ENCODE assay signal across 8 mouse cellular contexts in the genomic region with DNA sequence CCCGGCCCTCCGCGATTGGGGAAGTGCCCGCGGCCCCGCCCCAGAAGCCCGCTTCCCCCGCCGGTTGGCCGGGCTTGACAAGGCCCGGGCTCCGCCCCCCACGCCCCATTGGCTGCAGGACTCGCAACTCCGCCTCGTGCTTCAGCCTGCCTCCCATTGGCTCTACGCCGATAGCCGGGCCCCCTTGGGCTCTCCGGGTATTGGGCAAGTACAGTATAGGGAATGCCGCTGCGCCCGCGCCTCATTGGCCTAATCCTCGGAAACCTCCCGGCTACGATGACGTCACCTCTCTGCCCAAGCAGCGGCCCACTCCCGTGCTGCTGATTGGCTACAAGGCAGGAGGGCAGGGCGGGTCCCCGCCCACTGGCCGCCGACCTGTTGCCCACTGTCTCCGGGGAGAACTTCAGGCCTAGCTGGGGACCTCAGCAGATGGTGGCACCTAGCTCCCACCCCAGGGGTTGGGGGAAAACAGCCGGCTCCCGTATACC. TPM values are rescaled to one million over a fixed set of nuclear protein-coding genes. Genes with fewer than 3 reads are reported as not detected.
DNase-seq lines count a peak whose midpoint lies in the region; ATAC-seq and TF ChIP-seq lines count a peak whose summit lies in the region.

No protein-coding gene starts in this region.

- peak; percentile 98 for DNase-seq in Patski (ENCODE audit: low read depth, low spot score)
- peak; percentile 100 for DNase-seq in cerebellum, postnatal 14 days
- DNase-seq in frontal cortex, postnatal 14 days (ENCODE audit: low spot score in 2 of 2), result peak; percentile 100
- DNase-seq in layer of hippocampus, postnatal 25 days (ENCODE audit: extremely low spot score in 1 of 2, low spot score in 1 of 2), result peak; percentile 95 to 99
- DNase-seq in lung, postnatal 25 days (ENCODE audit: low spot score), result peak; percentile 100
- peak; percentile 100 for DNase-seq in retina, embryonic 14.5 days (ENCODE audit: low spot score)
- DNase-seq in thymus, postnatal 4 days, result peak; percentile 100

- in situ Hi-C loops in Patski (cut with MboI; ENCODE audit: low pct_unique_long_range_greater_than_20kb), result loop anchor here (5.0 kb wide), 1 partner anchor 67 kb away; no protein-coding TSS in a partner anchor

- H3K4me2 ChIP-seq in hindbrain, embryonic 13.5 days, result peak overlapping the region; percentile 82

- CTCF ChIA-PET in Patski (lab: Charles Lee), result interaction anchor here (1.3 to 1.6 kb wide), 2 partner anchors 122 to 124 kb away, joined by 5 to 9 read pairs; no protein-coding TSS in a partner anchor

- peak; percentile 98 for ATAC-seq in Patski
- peak; percentile 100 for ATAC-seq in hindbrain, embryonic 13.5 days (ENCODE audit: low FRiP score)

- POLR2A ChIA-PET in Patski (lab: Charles Lee), result interaction anchor here (0.6 kb wide), 1 partner anchor 16 kb away, joined by 4 read pairs; no protein-coding TSS in a partner anchor

- no peaks in the 10 kb centered on the region for H3K27me3 ChIP-seq in Patski
- H3K27me3 ChIP-seq in hindbrain, embryonic 13.5 days, result no peaks in the 10 kb centered on the region

- peak overlapping the region; percentile 66 for H3K9ac ChIP-seq in hindbrain, embryonic 13.5 days

- peaks cover 42% of the 10 kb centered on the region for H3K36me3 ChIP-seq in hindbrain, embryonic 13.5 days

- peak overlapping the region; percentile 90 for H3K4me3 ChIP-seq in hindbrain, embryonic 13.5 days

- H3K9me3 ChIP-seq in hindbrain, embryonic 13.5 days, result no peaks in the 10 kb centered on the region

- under 1% methylated on average over 31 of the region's 37 CpGs for WGBS in hindbrain, embryonic 13.5 days

- peaks cover 35% of the 10 kb centered on the region for H3K4me1 ChIP-seq in hindbrain, embryonic 13.5 days (replicated peaks)

- H3K27ac ChIP-seq in hindbrain, embryonic 13.5 days, result peak overlapping the region; percentile 79

- TF ChIP-seq CTCF in Patski (IDR thresholded peaks at IDR 0.05), result no peak

RNA-seq across cellular contexts. Expression of gene Mxd1, which starts 0.3 kb away (rescaled TPM):
- polyA plus RNA-seq in Patski (2021), result 4.8 TPM
- polyA plus RNA-seq in hindbrain, embryonic 13.5 days (2015; fragmentation: Nextera tagmentation; extraction: Ambion mirVana), result 23.3 and 24.9 TPM in 2 replicates
- total RNA-seq in layer of hippocampus, postnatal 25 days (2021), result 10 to 100 TPM; 19.2 to 21.2 TPM

RNA-seq across cellular contexts. Expression of gene Snrnp27, which starts 15.0 kb away (rescaled TPM):
- polyA plus RNA-seq in Patski (2021), result 104 TPM
- polyA plus RNA-seq in hindbrain, embryonic 13.5 days (2015; fragmentation: Nextera tagmentation; extraction: Ambion mirVana), result 116 and 122 TPM in 2 replicates
- 10 to 100 TPM; 57.8 to 62.2 TPM for total RNA-seq in layer of hippocampus, postnatal 25 days (2021)

RNA-seq across cellular contexts. Expression of gene Asprv1, which starts 41.3 kb away (rescaled TPM):
- not detected for polyA plus RNA-seq in Patski (2021)
- polyA plus RNA-seq in hindbrain, embryonic 13.5 days (2015; fragmentation: Nextera tagmentation; extraction: Ambion mirVana), result 0.74 and 0.81 TPM in 2 replicates
- total RNA-seq in layer of hippocampus, postnatal 25 days (2021), result 1 to 10 TPM; 1.4 to 1.5 TPM

Comparison
In these comparisons a context has a peak if more than half of its experiments do, and no peak if none do; other contexts are left out.
1. Peak in every context shown above with its lines: DNase-seq, ATAC-seq, H3K4me3 ChIP-seq and H3K27ac ChIP-seq.